ENCODE assay signal across 9 mouse cellular contexts in the genomic region with DNA sequence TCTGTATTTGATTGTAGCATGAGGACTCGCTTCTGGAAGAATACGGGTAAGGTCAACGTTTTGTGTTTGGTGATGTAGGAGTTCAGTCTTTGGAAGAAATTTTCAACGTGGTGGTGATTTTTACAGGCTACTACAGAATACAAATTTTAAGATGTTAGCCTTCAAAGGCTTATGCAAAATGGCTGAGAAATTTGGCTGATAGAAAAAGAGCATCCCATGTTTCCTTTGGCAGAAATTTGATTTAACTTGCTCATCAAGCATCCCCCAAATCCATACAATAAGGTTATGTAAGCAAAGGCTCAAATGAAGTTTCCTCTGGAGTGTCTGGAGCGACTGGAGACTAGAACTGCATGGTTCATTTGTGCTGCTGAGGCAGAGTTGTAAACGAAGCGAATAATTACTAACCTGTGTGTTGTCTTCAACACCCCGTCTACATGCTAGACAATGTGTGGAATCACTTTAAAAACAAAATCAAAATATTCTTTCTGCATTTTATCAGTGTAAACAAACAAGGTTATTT. TPM values are rescaled to one million over a fixed set of nuclear protein-coding genes. Genes with fewer than 3 reads are reported as not detected.
DNase-seq lines count a peak whose midpoint lies in the region; ATAC-seq and TF ChIP-seq lines count a peak whose summit lies in the region.
"Had no signal": no experiment of that assay in that cellular context is flagged by ENCODE, and none has a peak within 500 bp of the region (broad histone marks: within the 10 kb centered on the region; RNA-seq: fewer than 3 reads in every experiment).

No protein-coding gene starts in this region.

- no peak for DNase-seq in heart, adult 8-10 months (ENCODE audit: low spot score)
- DNase-seq in hindbrain, embryonic 14.5 days (ENCODE audit: low spot score), result no peak
- no peak for DNase-seq in cerebellum, adult 11-12 months
- DNase-seq in frontal cortex, postnatal 10 days (ENCODE audit: low spot score in 2 of 2), result no peak
- no peak for DNase-seq in spleen, adult 12 weeks (ENCODE audit: low spot score)
- DNase-seq: kidney, adult 8-10 months had no signal

- no peaks in the 10 kb centered on the region for H3K27me3 ChIP-seq in heart, embryonic 15.5 days
- no peaks in the 10 kb centered on the region for H3K27me3 ChIP-seq in hindbrain, embryonic 14.5 days (ENCODE audit: control insufficient read depth, insufficient read depth, low read length)
- no peaks in the 10 kb centered on the region for H3K27me3 ChIP-seq in midbrain, embryonic 16.5 days (ENCODE audit: control insufficient read depth, insufficient read depth, low read depth, low read length)

- no peaks in the 10 kb centered on the region for H3K9me3 ChIP-seq in heart, embryonic 15.5 days (replicated peaks)
- H3K9me3 ChIP-seq in hindbrain, embryonic 14.5 days (ENCODE audit: control insufficient read depth, low read length), result no peaks in the 10 kb centered on the region
- H3K9me3 ChIP-seq in midbrain, embryonic 16.5 days (replicated peaks; ENCODE audit: control insufficient read depth, low read length, poor library complexity, severe bottlenecking), result no peaks in the 10 kb centered on the region

- H3K27ac ChIP-seq in heart, embryonic 15.5 days, result peak overlapping the region; percentile 99
- no peak overlapping the region for H3K27ac ChIP-seq in bone marrow macrophage, adult 2 months (ENCODE audit: insufficient read depth, low read depth, low read length)
- no peak overlapping the region; the same call in 1 of the 2 replicates for H3K27ac ChIP-seq in hindbrain, embryonic 14.5 days
- H3K27ac ChIP-seq in midbrain, embryonic 16.5 days (ENCODE audit: low read length), result no peak overlapping the region

- H3K4me2 ChIP-seq in heart, embryonic 15.5 days, result peak overlapping the region; percentile 87
- peak overlapping the region; percentile 79 for H3K4me2 ChIP-seq in hindbrain, embryonic 14.5 days (replicated peaks)
- H3K4me2 ChIP-seq in midbrain, embryonic 16.5 days (ENCODE audit: low read length), result peak overlapping the region; percentile 79

- no peak for ATAC-seq in heart, embryonic 15.5 days (replicated peaks; ENCODE audit: insufficient number of reproducible peaks, insufficient read depth, low FRiP score, low read depth)
- no peak for ATAC-seq in hindbrain, embryonic 14.5 days (ENCODE audit: low FRiP score)
- ATAC-seq in midbrain, embryonic 16.5 days, result no peak

- no peak for TF ChIP-seq POLR2A in bone marrow macrophage, adult 2 months (IDR thresholded peaks at IDR 0.05; ENCODE audit: borderline replicate concordance, low read depth, low read length)

- H3K36me3 ChIP-seq in heart, embryonic 15.5 days, result no peaks in the 10 kb centered on the region
- H3K36me3 ChIP-seq in hindbrain, embryonic 14.5 days (replicated peaks; ENCODE audit: control insufficient read depth, insufficient read depth), result no peaks in the 10 kb centered on the region
- no peaks in the 10 kb centered on the region for H3K36me3 ChIP-seq in midbrain, embryonic 16.5 days (ENCODE audit: control insufficient read depth, insufficient read depth, low read length)

- no peak for TF ChIP-seq CTCF in bone marrow macrophage, adult 2 months (IDR thresholded peaks at IDR 0.05; ENCODE audit: low read depth, low read length)

- 43% methylated on average over 8 of the region's 8 CpGs for WGBS in heart, embryonic 15.5 days
- WGBS in hindbrain, embryonic 14.5 days, result 30% methylated on average over 8 of the region's 8 CpGs
- 26% methylated on average over 8 of the region's 8 CpGs for WGBS in midbrain, embryonic 16.5 days

- peak overlapping the region; percentile 94 for H3K4me3 ChIP-seq in heart, embryonic 15.5 days
- H3K4me3 ChIP-seq in bone marrow macrophage, adult 2 months (ENCODE audit: insufficient read depth, low read length), result peak overlapping the region; percentile 11; the same call in 1 of the 2 replicates
- peak overlapping the region; percentile 88 for H3K4me3 ChIP-seq in hindbrain, embryonic 14.5 days (replicated peaks; ENCODE audit: low read length)
- peak overlapping the region; percentile 87 for H3K4me3 ChIP-seq in midbrain, embryonic 16.5 days (ENCODE audit: low read depth, low read length)

- peak overlapping the region; percentile 82 for H3K9ac ChIP-seq in heart, embryonic 15.5 days
- peak overlapping the region; percentile 85; the same call in 1 of the 2 replicates for H3K9ac ChIP-seq in hindbrain, embryonic 14.5 days
- H3K9ac ChIP-seq in midbrain, embryonic 16.5 days (ENCODE audit: low read depth, low read length), result no peak overlapping the region; the same call in 1 of the 2 replicates

- peaks cover 9% of the 10 kb centered on the region for H3K4me1 ChIP-seq in heart, embryonic 15.5 days (replicated peaks)
- peaks cover 11% of the 10 kb centered on the region for H3K4me1 ChIP-seq in bone marrow macrophage, adult 2 months (ENCODE audit: control insufficient read depth, insufficient read depth, low read length)
- H3K4me1 ChIP-seq in hindbrain, embryonic 14.5 days (replicated peaks; ENCODE audit: control insufficient read depth, insufficient read depth, low read length), result peaks cover 15% of the 10 kb centered on the region
- H3K4me1 ChIP-seq in midbrain, embryonic 16.5 days (ENCODE audit: control insufficient read depth, insufficient read depth, low read length), result peaks cover 9% of the 10 kb centered on the region

RNA-seq across cellular contexts. Expression of gene 1190002N15Rik, which starts 1.5 kb away (rescaled TPM):
- 30.4 and 32.8 TPM in 2 replicates for polyA plus RNA-seq in heart, embryonic 15.5 days (2015; fragmentation: Nextera tagmentation; extraction: Ambion mirVana)
- 10 to 100 TPM; 22.9 to 34.4 (median 28.9) TPM for total RNA-seq in heart, adult 8-10 months (2022)
- polyA plus RNA-seq in bone marrow macrophage, adult 2 months (2012; ENCODE audit: insufficient read depth, insufficient read length, missing spikeins), result 19.5 and 21.7 TPM in 2 replicates
- polyA plus RNA-seq in hindbrain, embryonic 14.5 days (2014; fragmentation: Nextera tagmentation; extraction: Ambion mirVana), result 12.8 and 13.2 TPM in 2 replicates
- polyA plus RNA-seq in midbrain, embryonic 16.5 days (2015; fragmentation: Nextera tagmentation; extraction: Ambion mirVana), result 4.2 and 4.7 TPM in 2 replicates

Comparison
In these comparisons a context has a peak if more than half of its experiments do, and no peak if none do; other contexts are left out.
1. H3K4me3 ChIP-seq: peak in every context shown above with its lines; median percentile 94 in heart, embryonic 15.5 days; 88 in hindbrain, embryonic 14.5 days; 87 in midbrain, embryonic 16.5 days; 11 in bone marrow macrophage, adult 2 months.